Mouse (Mus musculus): ENCODE measurements around the gene Defb36.
A peak's percentile ranks its signal among the peaks of the same experiment; 100 is the strongest.

Defb36 gene

DNA sequence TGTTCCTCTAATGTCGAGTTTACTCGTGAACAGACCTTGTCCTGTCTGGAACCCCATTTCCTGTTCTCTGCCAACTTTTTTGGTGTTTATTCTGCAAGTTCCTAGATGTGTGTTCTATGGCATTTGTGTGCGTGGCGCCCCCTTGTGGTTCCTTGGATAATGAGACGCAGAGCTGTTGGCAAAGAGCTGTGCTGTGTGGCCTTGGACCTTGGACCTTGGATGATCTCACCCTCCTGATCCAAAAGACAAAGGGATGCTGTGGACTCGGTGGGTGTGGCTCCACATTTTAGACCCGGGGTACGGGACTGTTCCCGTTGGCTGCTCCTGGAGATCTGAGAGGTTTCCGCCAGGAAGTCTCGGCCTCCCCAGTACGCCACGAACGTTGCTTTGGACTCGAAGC, at the start of gene Defb36:
Gene Defb36 (plus strand): TSS at position 271 of the 400 bp plus-strand sequence.
- DNase-seq (ENCODE audit: low spot score in 2 of 2), result peak in 1 of 2 experiments; percentile 45

DNA sequence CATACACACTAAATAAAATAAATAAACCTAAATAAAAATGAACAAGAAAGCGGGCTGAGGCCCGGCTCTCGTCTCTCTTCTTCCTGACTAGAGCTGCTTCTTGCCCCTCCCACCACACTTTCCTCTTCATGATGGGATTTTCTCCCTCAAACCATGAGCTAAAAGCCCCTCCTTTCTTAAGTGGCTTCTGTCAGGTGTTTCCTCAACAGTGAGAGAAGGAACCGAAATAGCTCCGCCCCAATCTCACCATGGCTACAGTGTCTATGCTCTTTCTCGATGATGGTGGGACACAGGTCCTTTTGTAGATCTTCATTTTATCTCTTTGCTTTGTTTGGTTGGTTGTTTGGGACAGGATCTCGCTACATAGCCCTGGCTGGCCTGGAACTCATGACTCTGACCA, 47.5 kb upstream of the Defb36 start:
- DNase-seq (ENCODE audit: low spot score in 2 of 2), result no peak

DNA sequence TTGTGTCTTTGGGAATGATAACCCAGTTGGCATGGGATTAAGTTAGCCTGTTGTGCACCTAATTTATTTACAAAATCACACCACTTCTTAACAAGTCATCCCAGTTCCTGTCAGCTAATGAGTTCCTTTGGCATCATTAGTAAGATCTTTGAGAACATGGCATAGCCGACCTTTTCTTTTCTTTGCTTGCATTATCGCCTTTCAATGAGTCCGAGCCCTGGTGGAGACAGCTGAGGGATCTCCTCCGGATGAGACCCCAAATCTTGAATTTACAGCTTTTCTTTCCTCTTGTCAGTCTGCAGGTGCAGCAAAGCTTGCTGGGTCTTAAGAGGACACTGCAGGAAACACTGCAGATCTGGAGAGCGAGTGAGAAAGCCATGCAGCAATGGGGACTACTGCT, 35.1 kb upstream of the Defb36 start, which contains the start of gene Gm17416:
Gene Gm17416 (plus strand): TSS at position 301 of the 400 bp plus-strand sequence.
- DNase-seq (ENCODE audit: low spot score in 2 of 2), result no peak

DNA sequence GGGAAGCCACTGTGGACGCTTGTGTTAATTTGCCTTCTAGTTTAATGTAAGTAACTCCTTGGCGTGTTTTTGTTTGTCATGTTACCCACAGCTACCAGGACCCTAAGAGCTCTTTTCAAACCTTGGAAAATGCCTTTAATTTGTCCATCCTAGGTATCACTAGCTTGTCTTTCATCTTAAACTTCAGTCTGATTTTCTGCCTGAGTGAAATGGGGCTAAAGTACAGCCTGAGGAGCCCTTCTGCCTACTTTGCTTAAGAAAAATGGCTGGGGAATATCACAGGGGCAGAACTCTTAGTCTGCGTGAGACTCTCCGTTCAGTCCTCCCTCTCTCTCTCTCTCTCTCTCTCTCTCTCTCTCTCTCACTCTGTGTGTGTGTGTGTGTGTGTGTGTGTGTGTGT, 34.2 kb upstream of the Defb36 start:
- no peak for DNase-seq (ENCODE audit: low spot score in 2 of 2)

DNA sequence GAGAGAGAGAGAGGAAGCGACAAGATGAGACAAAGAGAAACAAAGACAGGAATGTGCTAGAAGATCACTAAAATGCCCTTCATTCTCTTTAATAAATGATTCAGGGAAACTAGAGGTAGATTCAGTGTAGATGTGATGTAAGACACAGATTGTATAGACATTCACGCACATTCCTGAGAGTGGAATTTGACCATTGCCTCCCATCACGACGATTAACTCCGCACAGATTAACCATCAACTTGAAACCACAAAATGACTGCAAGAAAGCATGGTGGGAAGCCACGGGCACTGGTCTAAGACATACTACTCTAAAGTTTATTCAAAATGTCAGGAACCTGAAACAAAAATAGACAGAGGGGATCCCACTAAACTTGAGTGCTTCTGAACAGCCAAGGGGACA, 33.8 kb upstream of the Defb36 start:
- no peak for DNase-seq (ENCODE audit: low spot score in 2 of 2)

DNA sequence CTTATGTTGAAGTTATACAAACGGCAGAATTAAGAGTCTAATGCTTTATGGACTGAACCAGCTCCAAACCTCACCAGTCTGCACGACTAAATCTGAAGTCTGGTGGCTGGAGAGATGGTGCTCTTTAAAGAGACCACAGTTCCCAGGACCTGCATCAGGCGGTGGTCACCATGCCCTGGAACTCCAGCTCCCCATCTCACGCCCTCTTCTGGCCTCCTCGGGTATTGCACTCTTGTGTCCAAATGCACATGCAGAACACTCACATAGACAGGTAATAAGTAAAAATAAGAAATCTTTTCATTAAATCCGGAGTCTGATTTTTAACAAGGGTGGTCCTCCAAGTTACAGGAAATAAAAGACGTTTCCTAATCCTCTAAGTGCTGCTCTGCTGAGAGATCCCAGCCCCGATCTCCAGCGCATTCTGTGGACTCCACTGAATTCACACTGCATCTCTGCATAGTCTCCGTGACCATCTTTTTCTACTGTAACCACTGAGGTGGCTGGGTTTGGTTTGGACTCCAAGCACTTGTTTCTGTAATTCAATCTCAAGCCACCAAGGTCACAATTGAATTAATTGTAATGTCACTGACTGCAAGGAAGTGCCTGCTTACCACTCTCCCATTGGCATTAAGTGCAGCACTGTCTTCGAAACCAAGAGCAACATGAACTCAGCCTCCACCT, 31.9 kb upstream of the Defb36 start, which contains the start of gene Defb21:
Gene Defb21 (plus strand): TSS at position 631 of the 681 bp plus-strand sequence.
- DNase-seq (ENCODE audit: low spot score in 2 of 2), result no peak

DNA sequence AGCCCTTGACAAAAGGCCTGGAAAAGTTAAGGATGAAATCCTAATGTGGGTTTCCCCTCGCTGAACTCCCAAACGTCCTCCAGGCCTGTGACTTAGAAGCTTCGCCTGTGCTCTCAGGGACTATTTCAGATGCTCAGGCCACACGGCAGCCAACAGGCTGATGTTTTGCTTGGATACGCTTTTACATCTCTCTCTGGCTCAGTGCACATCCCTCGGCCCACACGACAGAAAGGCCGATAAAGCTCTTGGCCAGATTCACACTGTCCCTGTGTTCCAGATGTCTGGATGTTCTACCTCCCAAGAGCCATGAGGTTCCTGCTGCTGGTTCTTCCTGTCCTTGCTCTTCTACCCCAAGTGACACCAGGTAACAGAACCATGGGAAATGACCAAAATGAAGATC, 30.6 kb upstream of the Defb36 start:
- no peak for DNase-seq (ENCODE audit: low spot score in 2 of 2)

DNA sequence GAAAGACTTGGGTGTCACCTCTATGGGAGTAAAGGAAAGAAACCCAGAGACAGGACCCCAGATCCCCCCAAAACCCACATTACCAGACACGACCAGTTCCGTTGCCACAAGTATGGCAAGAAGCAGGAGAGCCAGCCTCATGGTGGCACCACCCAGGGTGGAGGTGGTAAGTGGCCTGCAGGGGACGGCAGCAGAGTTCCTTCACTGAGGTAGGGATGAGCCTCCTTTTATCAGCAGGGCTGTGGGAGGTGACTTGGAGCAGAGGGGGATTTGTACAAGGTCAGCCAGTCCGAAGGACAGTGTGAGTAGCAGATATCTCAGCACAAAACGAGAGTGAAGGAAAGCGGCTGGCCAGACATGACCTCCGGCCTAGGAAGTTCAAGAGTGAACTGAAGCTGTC, 24.0 kb upstream of the Defb36 start, which contains the start of gene Defb19:
Gene Defb19 (minus strand): TSS at position 206 of the 400 bp plus-strand sequence.
- no peak for DNase-seq (ENCODE audit: low spot score in 2 of 2)

DNA sequence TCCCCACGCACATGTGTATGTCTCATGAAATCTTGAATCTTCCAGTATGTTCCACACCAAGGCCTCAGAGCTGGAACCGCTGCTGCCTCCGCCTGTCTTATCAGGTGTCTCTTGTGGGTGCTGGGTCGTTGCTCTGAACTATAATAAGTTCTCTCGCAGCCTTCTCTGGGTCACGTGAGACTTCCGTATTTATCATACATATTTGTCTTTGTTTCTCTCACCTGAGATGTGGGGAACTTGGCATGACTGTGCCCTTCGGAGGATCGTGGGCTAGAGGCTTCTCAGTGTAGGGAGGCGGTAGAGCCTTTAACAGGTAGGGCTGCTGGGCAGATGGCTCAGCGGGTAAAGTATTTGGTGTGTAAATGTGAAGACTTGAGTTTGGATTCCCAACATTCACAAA, 23.5 kb upstream of the Defb36 start:
- no peak for DNase-seq (ENCODE audit: low spot score in 2 of 2)

DNA sequence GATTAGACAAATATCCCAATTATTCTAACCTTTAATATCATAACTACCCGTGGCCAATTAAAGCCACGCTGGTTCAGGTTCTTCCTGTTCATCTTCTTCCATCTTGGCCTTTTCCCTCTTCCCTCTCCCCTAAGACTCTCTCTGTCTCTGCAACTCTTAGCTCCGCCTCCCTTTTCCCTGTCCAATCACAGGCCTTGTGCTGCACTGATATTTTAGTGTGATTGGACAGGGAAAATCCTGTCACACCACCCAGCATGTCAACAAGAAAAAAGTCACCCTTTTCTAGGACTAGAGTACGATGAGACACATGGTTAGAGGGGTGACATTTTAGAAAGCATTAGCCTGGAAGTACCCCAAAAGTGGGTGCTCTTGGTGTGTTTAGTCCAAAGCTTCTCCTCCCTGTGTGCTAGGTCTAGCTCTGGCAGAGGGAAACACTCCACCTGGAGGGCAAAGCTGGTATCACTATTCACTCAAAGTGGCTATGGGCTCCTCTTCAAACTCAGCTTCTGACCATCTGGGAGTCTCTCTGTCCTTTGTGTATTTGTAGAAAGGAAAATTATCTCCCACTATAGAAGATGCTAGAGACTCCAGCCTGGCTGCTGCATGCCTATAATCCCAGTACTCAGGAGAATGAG, 17.1 kb upstream of the Defb36 start:
- no peak for DNase-seq (ENCODE audit: low spot score in 2 of 2)

DNA sequence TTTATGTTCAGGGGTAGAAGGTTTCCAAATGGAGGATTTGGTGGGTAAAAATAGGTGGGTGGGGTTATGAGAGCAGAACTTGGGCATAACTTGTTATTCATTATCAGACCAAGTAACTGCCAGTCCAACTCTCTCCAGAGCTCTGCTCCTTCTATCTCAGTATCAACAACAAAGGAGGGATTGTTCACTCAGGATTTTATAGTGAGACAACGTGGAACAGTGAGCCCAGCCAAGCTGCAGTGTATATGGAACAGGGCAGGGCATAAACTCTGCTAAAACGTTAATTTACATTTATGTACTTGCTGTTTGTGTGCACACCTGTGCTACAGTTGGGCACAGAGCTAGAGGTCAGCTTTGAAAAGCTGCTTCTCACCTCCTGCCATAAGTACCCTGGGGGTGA, 15.7 kb upstream of the Defb36 start:
- DNase-seq (ENCODE audit: low spot score in 2 of 2), result no peak

DNA sequence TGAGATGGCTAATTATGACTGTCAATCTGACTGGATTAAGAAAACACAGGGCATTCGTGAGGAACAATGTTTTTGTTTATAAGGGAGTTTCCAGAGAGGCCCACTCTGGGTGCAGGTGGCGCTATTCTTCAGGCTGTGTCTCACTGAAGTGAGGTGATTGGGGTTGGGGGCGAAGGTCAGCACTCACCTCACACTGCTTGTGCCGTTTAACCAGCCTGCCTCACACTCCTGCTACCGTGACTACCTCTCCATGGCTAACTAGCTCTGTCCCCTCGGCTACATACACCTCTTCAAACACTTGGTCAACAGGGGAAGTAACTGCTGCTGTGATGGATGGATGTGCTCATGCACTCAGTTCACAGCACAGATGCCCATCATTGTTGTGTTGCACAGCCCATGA, 15.1 kb upstream of the Defb36 start:
- DNase-seq (ENCODE audit: low spot score in 2 of 2), result no peak

DNA sequence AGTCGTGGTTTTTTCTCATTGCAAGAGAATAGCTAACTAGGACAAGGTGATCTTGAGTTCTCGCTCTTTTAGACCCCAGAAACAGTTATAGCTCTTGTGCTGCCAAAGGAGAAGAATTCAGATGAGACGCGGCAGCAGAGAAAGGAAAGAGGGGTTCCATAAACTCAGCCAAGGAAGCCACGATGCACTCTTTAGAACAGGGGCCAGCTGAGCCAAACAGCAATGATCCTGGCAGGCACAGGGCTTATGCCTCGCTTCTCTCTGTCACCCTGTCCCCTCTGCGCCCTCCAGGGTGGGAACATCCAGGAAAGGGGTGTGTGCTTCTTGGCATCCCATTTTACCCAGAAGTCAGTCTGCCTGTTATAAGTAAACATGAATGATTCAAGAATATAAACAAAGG, 4.8 kb upstream of the Defb36 start, which contains the start of gene Defb45:
Gene Defb45 (minus strand): TSS at position 101 of the 400 bp plus-strand sequence.
- no peak for DNase-seq (ENCODE audit: low spot score in 2 of 2)

DNA sequence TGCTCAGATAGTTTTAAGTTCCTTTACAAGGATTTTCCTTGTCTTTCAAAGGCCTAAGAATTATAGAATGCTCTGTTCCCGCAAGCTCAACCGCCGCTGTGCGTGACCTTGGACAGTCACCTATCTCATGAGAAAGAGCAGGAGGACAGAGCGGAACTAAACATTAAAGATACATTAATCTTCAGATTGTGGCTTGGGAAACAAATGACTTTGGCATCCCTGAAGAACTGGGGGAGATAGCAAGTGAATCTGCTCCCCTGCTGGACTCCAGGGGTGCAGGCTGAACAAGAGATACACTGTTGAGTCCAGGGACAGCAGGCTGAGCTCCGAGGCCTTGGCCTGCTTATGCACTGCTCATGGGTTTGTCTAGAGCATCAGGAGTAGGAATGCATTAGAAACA, 4.1 kb upstream of the Defb36 start:
- no peak for DNase-seq (ENCODE audit: low spot score in 2 of 2)

DNA sequence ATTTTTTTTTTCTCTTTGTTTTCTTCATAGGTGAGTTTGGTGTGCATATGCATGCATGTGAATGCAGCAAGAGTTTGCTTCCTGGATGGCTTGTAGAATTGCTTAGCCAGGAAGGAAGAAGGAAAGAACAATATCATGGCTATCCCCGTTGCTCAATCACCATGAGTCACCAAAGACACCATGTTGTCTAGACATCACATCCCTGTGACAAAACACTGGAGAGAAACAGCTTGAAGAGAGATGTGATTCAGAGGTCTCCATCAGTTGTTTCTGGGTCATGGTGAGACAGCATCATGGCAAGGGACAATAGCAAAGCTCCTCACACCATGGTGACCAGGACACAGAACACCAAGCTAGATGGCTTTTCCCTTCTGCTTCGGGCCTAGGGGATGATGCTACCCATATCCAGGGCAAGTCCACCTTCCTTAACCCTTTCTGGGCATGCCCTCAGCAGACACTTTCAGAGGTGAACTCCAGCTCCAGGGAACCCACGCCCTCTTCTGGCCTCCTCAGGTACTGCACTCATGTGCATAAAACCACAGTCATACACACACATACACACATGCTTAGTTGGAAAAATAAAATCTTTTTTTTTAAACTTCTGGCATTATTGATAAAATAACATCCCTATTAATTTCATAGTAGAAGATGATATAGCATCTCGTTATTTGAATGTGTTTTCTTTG, 2.7 kb upstream of the Defb36 start:
- no peak for DNase-seq (ENCODE audit: low spot score in 2 of 2)

DNA sequence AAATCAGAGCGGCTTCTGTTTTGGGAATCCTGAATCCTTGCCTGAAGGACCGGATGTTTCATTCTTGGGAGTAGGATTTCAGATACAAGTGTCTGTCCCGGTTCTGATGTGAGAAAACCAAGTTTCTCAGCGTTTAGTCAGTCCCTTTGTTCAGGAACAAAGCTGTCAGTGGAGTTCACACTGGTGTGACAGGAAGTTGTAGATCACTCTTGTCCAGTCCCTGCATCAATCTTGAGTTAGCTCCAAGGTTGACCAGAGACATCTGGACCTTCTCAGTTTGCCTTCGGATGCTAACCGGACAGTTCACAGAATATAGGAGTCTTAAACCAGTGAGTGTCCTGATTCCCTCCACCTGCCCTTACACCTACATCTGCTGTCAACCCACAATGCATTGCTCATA, 3.6 kb downstream of the Defb36 start:
- DNase-seq (ENCODE audit: low spot score in 2 of 2), result no peak

DNA sequence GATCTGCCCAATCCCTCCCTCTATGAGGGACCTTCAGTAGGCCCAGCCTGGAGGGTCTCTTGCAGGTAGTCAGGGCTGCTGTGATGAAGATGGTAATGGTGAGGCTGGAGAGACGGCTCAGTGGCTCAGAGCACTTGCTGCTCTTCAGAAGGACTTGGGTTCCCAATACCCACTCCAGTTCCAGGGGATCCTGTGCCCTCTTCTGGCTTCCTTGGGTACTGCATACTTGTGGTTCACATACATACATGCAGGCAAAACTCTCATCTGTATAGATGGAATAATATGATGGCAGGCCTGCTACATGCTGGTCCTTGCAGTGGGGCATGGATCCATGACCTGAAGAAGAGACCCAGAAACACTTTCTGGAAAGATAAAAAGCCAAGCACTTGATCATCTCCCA, 4.6 kb downstream of the Defb36 start:
- DNase-seq (ENCODE audit: low spot score in 2 of 2), result no peak

DNA sequence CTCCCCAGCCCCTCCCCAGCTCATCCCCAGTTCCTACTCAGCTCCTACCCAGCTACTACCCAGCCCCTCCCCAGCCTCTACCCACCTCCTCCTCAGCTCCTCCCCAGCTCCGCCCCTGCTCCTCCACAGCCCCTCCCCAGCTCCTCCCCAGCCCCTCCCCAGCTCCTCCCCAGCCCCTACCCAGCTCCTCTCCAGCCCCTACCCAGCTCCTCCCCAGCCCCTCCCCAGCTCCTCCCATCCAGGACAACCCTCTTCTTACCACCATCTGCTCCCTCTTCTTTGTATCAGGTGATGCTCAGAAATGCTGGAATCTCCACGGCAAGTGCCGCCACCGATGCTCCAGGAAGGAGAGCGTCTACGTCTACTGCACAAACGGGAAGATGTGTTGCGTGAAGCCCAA, 8.1 kb downstream of the Defb36 start:
- DNase-seq (ENCODE audit: low spot score in 2 of 2), result no peak

DNA sequence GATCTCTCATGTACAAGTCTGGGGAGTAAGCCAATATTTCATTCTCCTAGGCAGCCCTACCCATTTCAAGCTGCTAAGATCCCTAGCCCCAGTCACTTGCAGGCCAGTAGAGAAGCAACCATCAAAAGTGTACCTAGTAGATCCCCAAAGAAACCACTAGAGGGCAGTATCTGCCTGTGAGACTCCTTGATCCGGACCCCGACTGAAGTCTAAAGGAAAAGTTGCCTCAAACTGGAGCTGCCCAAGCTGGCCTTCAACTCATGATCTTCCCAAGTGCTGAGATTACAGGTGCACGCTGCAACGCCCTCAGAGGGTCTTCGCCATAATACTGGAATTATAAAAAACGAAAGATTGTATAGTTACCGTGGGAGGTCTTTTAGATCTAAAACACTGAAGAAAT, 11.4 kb downstream of the Defb36 start:
- DNase-seq (ENCODE audit: low spot score in 2 of 2), result no peak

DNA sequence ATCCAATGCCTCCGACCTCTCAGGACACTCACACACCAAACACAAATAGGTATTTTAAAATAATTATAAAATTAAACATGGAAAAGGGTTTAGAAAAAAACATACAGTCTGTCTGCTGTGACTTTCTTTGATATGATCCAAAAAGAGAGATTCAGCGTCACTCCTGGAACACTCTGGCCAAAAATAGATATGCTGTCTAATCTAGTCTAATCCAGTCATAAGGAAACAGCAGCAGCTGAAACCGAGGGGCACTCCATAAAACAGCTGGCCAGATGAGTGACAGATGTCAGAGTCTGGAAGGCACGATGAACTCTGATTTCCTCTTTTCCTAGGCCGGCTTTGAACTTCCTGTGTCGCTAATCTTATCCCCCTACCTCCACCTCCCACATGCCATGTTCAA, 12.3 kb downstream of the Defb36 start:
- DNase-seq (ENCODE audit: low spot score in 2 of 2), result no peak

DNA sequence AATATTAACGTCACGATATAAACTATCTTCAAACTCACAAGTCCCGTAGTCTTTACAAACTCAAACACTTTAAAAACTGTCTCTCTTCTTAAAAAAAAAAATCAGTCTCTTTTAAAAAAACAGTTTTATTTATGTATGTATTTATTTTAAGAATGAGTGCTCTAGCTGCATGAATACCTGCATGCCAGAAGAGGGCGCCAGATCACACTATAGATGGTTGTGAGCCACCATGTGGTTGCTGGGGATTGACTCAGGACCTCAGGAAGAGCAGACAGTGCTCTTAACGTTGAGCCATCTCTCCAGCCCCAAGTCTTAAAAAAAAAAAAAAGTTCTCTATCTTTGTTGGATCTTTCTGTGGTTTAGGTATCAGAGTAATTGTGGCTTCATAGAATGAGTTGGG, 13.2 kb downstream of the Defb36 start:
- no peak for DNase-seq (ENCODE audit: low spot score in 2 of 2)

DNA sequence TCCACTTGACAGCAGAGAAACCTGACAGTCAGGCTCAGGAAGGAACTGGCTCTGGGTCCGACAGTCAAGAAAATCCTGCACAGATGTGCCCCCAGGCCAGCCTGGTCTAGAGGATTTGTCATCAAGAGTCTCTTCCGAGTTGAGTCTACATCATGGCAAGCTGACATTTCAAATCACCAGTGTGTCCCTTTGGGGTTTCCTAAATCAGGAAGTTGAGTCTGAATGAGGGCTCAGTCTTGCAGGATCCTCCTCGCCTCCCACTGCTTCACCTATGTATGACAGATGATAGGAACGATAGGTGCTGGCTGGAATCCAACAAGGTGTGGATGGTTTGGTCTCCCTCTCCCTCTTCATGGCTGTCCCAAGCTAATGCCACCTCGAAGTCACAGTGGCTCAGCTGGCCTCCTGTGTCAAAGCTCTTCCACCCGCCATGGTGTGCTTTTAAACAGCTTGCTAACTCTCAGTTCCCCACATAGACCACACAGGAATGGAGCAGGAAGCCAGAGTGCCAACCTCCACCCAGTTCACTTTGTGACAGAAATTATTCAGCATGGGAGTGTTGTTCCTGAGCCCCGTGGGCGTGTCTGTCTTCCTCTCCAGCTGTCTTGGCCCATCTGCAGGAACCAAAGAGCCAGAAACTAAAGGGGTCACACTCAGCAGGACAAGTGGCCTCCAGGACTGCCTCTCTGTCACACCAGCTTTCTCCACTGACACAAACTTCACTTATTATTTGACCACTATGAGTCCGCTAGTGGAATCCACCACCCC, 16.4 kb downstream of the Defb36 start:
- DNase-seq (ENCODE audit: low spot score in 2 of 2), result no peak
